Comparison of ENCODE assay signal across 10 mouse cellular contexts in the genomic region with DNA sequence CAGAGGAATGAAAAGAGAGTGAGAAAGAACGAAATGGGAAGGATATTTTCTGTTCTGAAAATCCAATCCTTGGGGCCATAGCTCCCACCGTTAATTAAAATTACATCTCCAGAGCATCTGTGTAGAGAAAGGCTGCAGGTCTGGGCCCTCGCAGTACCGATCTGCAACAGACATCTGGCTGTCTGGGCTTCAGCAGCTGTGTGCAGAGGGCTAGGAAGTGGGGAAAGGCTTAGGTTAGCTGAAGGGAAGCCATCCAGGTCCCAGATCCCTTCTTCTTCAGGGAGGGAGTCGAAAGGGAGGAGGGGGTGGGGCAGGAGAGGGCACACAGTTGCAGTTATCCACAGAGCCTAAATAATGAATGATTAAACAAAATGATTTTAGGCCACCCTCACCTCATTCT. TPM values are rescaled to one million over a fixed set of nuclear protein-coding genes. Genes with fewer than 3 reads are reported as not detected.
DNase-seq lines count a peak whose midpoint lies in the region; ATAC-seq and TF ChIP-seq lines count a peak whose summit lies in the region.
"Had no signal": no experiment of that assay in that cellular context is flagged by ENCODE, and none has a peak within 500 bp of the region (broad histone marks: within the 10 kb centered on the region; RNA-seq: fewer than 3 reads in every experiment).

No protein-coding gene starts in this region.

- H3K4me2 ChIP-seq in heart, embryonic 13.5 days = peak overlapping the region; percentile 76
- peak overlapping the region; percentile 98 for H3K4me2 ChIP-seq in forebrain, postnatal 0 days (ENCODE audit: low read depth)
- H3K4me2 ChIP-seq in liver, embryonic 16.5 days (ENCODE audit: low read depth, low read length) = peak overlapping the region; percentile 77

- peaks cover 4% of the 10 kb centered on the region for H3K4me1 ChIP-seq in heart, embryonic 13.5 days
- peaks cover 17% of the 10 kb centered on the region for H3K4me1 ChIP-seq in G1E (ENCODE audit: insufficient read depth, low read depth, low read length)
- peaks cover 14% of the 10 kb centered on the region for H3K4me1 ChIP-seq in forebrain, postnatal 0 days (ENCODE audit: insufficient read depth)
- H3K4me1 ChIP-seq in liver, embryonic 16.5 days (ENCODE audit: control insufficient read depth, low read depth, low read length) = peaks cover 5% of the 10 kb centered on the region

- H3K27me3 ChIP-seq in heart, embryonic 13.5 days (replicated peaks) = peaks cover 12% of the 10 kb centered on the region
- peaks cover 46% of the 10 kb centered on the region for H3K27me3 ChIP-seq in G1E (ENCODE audit: insufficient read depth, low read length)
- H3K27me3 ChIP-seq in forebrain, postnatal 0 days (ENCODE audit: insufficient read depth, low read length) = no peaks in the 10 kb centered on the region
- peaks cover 5% of the 10 kb centered on the region for H3K27me3 ChIP-seq in liver, embryonic 16.5 days (ENCODE audit: control insufficient read depth, insufficient read depth, low read depth, low read length)

- peak overlapping the region; percentile 60; the same call in 1 of the 2 replicates for H3K9ac ChIP-seq in heart, embryonic 13.5 days
- peak overlapping the region; percentile 72 for H3K9ac ChIP-seq in forebrain, postnatal 0 days
- H3K9ac ChIP-seq in liver, embryonic 16.5 days (ENCODE audit: low read depth, low read length) = no peak overlapping the region

- no peak for ATAC-seq in heart, embryonic 13.5 days (ENCODE audit: extremely low read depth, insufficient number of reproducible peaks, low FRiP score, low TSS enrichment)
- no peak for ATAC-seq in G1E (ENCODE audit: extremely low read depth, insufficient number of reproducible peaks, low FRiP score, poor library complexity, severe bottlenecking)
- ATAC-seq in forebrain, postnatal 0 days = peak; percentile 60
- ATAC-seq in liver, embryonic 16.5 days (ENCODE audit: low read depth) = no peak
- ATAC-seq in activated CD4-positive, CD25-positive, alpha-beta regulatory T cell, adult 4 months = no peak

- no peak for DNase-seq in heart, postnatal 14 days
- DNase-seq in G1E (ENCODE audit: low spot score) = peak; percentile 6
- no peak for DNase-seq in forebrain, postnatal 0 days
- no peak for DNase-seq in lung, postnatal 4 days
- no peak for DNase-seq in left cerebral cortex, postnatal 4 days

- no peaks in the 10 kb centered on the region for H3K36me3 ChIP-seq in heart, embryonic 13.5 days
- no peaks in the 10 kb centered on the region for H3K36me3 ChIP-seq in G1E (replicated peaks)
- H3K36me3 ChIP-seq in forebrain, postnatal 0 days (ENCODE audit: insufficient read depth) = no peaks in the 10 kb centered on the region
- H3K36me3 ChIP-seq in liver, embryonic 16.5 days (ENCODE audit: control insufficient read depth, insufficient read depth) = no peaks in the 10 kb centered on the region

- no peaks in the 10 kb centered on the region for H3K9me3 ChIP-seq in heart, embryonic 13.5 days
- no peaks in the 10 kb centered on the region for H3K9me3 ChIP-seq in G1E (replicated peaks)
- no peaks in the 10 kb centered on the region for H3K9me3 ChIP-seq in forebrain, postnatal 0 days (ENCODE audit: low read length)
- no peaks in the 10 kb centered on the region for H3K9me3 ChIP-seq in liver, embryonic 16.5 days (replicated peaks; ENCODE audit: control insufficient read depth, low read length)

- 7% methylated on average over 5 of the region's 5 CpGs for WGBS in heart, embryonic 13.5 days
- WGBS in forebrain, postnatal 0 days = 0% methylated on average over 5 of the region's 5 CpGs
- WGBS in liver, embryonic 16.5 days (ENCODE audit: insufficient replicate concordance) = 5% methylated on average over 5 of the region's 5 CpGs

- TF ChIP-seq CTCF in G1E (IDR thresholded peaks at IDR 0.05; ENCODE audit: low read depth, low read length) = no peak
- no peak for TF ChIP-seq CTCF in forebrain, postnatal 0 days (IDR thresholded peaks at IDR 0.05; ENCODE audit: low read depth)

- peak overlapping the region; percentile 61 for H3K4me3 ChIP-seq in heart, embryonic 13.5 days
- H3K4me3 ChIP-seq in G1E (ENCODE audit: low read depth, low read length) = peak overlapping the region; percentile 74; the same call in 1 of the 2 replicates
- H3K4me3 ChIP-seq in forebrain, postnatal 0 days (ENCODE audit: low read depth, low read length) = peak overlapping the region; percentile 59
- H3K4me3 ChIP-seq in liver, embryonic 16.5 days (ENCODE audit: low read depth, low read length) = peak overlapping the region; percentile 62

- no peak overlapping the region for H3K27ac ChIP-seq in heart, embryonic 13.5 days (replicated peaks)
- H3K27ac ChIP-seq in forebrain, postnatal 0 days (ENCODE audit: low read depth, low read length) = peak overlapping the region; percentile 85
- H3K27ac ChIP-seq in liver, embryonic 16.5 days (ENCODE audit: low read length) = no peak overlapping the region

- intact Hi-C loops in heart, postnatal 14 days (cut with DNase I) = loop anchor here (5.0 kb wide), 1 partner anchor 42 kb away; no protein-coding TSS in a partner anchor
- intact Hi-C loops in left cerebral cortex, postnatal 4 days (cut with DNase I) = no loop called here

RNA-seq across cellular contexts. Expression of a gene that starts 0.4 kb away (rescaled TPM):
- polyA plus RNA-seq in heart, embryonic 13.5 days (2015; fragmentation: Nextera tagmentation; extraction: Ambion mirVana) = 0.33 and 0.35 TPM in 2 replicates
- not detected for total RNA-seq in heart, postnatal 14 days (2021)
- total RNA-seq in G1E (2014; fragmentation: Nextera tagmentation) (not detected in 2 replicates), G1E (2017) (0.12 and 0.33 TPM in 2 replicates)
- polyA plus RNA-seq in G1E (2012) = not detected in 2 replicates
- total RNA-seq in forebrain, postnatal 0 days (2014; rRNA removed) = 36.1 and 38.8 TPM in 2 replicates
- polyA plus RNA-seq in forebrain, postnatal 0 days (2015; fragmentation: Nextera tagmentation; extraction: Ambion mirVana) = 22.7 and 35.2 TPM in 2 replicates
- polyA plus RNA-seq in liver, embryonic 16.5 days (2015; fragmentation: Nextera tagmentation; extraction: Ambion mirVana) = 0.45 and 0.72 TPM in 2 replicates
- polyA plus RNA-seq in activated CD4-positive, CD25-positive, alpha-beta regulatory T cell, adult 4 months (2017; shearing (Covaris generic)) = under 1 TPM in 1 of 2 experiments, not detected in 1; 0.15 TPM
- total RNA-seq in left cerebral cortex, postnatal 4 days (2021) = 10 to 100 TPM; 35.1 to 38.4 TPM
- total RNA-seq: hematopoietic stem cell, adult 5-6 weeks had no signal
- polyA plus RNA-seq: spleen, adult 2 months had no signal

RNA-seq across cellular contexts. Expression of a gene that starts 0.4 kb away (rescaled TPM):
- polyA plus RNA-seq in heart, embryonic 13.5 days (2015; fragmentation: Nextera tagmentation; extraction: Ambion mirVana) = 20.4 and 23.7 TPM in 2 replicates
- 10 to 100 TPM; 11.1 to 11.4 TPM for total RNA-seq in heart, postnatal 14 days (2021)
- total RNA-seq in G1E (2014; fragmentation: Nextera tagmentation) (15.6 and 24.0 TPM in 2 replicates), G1E (2017) (10.6 and 13.1 TPM in 2 replicates)
- polyA plus RNA-seq in G1E (2012) = 4.7 and 5.4 TPM in 2 replicates
- total RNA-seq in forebrain, postnatal 0 days (2014; rRNA removed) = 4.6 and 7.5 TPM in 2 replicates
- polyA plus RNA-seq in forebrain, postnatal 0 days (2015; fragmentation: Nextera tagmentation; extraction: Ambion mirVana) = 8.0 and 11.9 TPM in 2 replicates
- polyA plus RNA-seq in liver, embryonic 16.5 days (2015; fragmentation: Nextera tagmentation; extraction: Ambion mirVana) = 75.9 and 84.2 TPM in 2 replicates
- 1 to 10 TPM; 3.8 to 4.8 TPM for polyA plus RNA-seq in activated CD4-positive, CD25-positive, alpha-beta regulatory T cell, adult 4 months (2017; shearing (Covaris generic))
- total RNA-seq in left cerebral cortex, postnatal 4 days (2021) = 1 to 10 TPM; 4.8 to 5.6 TPM

RNA-seq across cellular contexts. Expression of a gene that starts 22.7 kb away (rescaled TPM):
- 18.1 TPM in 2 replicates for polyA plus RNA-seq in heart, embryonic 13.5 days (2015; fragmentation: Nextera tagmentation; extraction: Ambion mirVana)
- 10 to 100 TPM; 11.7 to 12.6 TPM for total RNA-seq in heart, postnatal 14 days (2021)
- total RNA-seq in G1E (2014; fragmentation: Nextera tagmentation) = 84.9 and 85.2 TPM in 2 replicates
- total RNA-seq in G1E (2017) = 77.2 and 89.5 TPM in 2 replicates
- polyA plus RNA-seq in G1E (2012) = 2.9 and 3.4 TPM in 2 replicates
- total RNA-seq in forebrain, postnatal 0 days (2014; rRNA removed) = 10.3 and 12.7 TPM in 2 replicates
- polyA plus RNA-seq in forebrain, postnatal 0 days (2015; fragmentation: Nextera tagmentation; extraction: Ambion mirVana) = 11.9 and 12.8 TPM in 2 replicates
- polyA plus RNA-seq in liver, embryonic 16.5 days (2015; fragmentation: Nextera tagmentation; extraction: Ambion mirVana) = 14.0 and 14.9 TPM in 2 replicates
- polyA plus RNA-seq in activated CD4-positive, CD25-positive, alpha-beta regulatory T cell, adult 4 months (2017; shearing (Covaris generic)) = 10 to 100 TPM; 28.3 to 31.8 TPM
- total RNA-seq in left cerebral cortex, postnatal 4 days (2021) = 10 to 100 TPM; 11.0 to 12.2 TPM

Comparison
In these comparisons a context has a peak if more than half of its experiments do, and no peak if none do; other contexts are left out.
1. RNA of a gene that starts 0.4 kb away (polyA plus RNA-seq): 22.7 to 35.2 TPM in forebrain, postnatal 0 days; 0.45 to 0.72 TPM in liver, embryonic 16.5 days, 0.33 to 0.35 TPM in heart, embryonic 13.5 days, 0.15 TPM in activated CD4-positive, CD25-positive, alpha-beta regulatory T cell, adult 4 months and not detected in G1E; every median in the first group is over 10 times any median in the second.
2. Peak in every context shown above with its lines, with median percentiles within 50 percentile points of each other: H3K4me2 ChIP-seq and H3K4me3 ChIP-seq.